Mouse (Mus musculus) mouse embryonic stem cell (cell line): ENCODE data around the gene Msi1.

Source experiments
- in situ Hi-C, 2 experiments: fragments of 300-500 bp; cut with MboI; formaldehyde crosslinking; loops; 1 replicate in 1 of 2; 3 replicates in 1 of 2; pipeline ENCODE4 v1.14.3; 2019 to 2020; ENCODE audit warnings: low sequenced_read_pairs in 2 of 2, low pct_unique_long_range_greater_than_20kb in 1 of 2, mixed read lengths in 1 of 2; ENCODE audit not compliant: unreplicated experiment in 1 of 2

The Msi1 gene

DNA sequence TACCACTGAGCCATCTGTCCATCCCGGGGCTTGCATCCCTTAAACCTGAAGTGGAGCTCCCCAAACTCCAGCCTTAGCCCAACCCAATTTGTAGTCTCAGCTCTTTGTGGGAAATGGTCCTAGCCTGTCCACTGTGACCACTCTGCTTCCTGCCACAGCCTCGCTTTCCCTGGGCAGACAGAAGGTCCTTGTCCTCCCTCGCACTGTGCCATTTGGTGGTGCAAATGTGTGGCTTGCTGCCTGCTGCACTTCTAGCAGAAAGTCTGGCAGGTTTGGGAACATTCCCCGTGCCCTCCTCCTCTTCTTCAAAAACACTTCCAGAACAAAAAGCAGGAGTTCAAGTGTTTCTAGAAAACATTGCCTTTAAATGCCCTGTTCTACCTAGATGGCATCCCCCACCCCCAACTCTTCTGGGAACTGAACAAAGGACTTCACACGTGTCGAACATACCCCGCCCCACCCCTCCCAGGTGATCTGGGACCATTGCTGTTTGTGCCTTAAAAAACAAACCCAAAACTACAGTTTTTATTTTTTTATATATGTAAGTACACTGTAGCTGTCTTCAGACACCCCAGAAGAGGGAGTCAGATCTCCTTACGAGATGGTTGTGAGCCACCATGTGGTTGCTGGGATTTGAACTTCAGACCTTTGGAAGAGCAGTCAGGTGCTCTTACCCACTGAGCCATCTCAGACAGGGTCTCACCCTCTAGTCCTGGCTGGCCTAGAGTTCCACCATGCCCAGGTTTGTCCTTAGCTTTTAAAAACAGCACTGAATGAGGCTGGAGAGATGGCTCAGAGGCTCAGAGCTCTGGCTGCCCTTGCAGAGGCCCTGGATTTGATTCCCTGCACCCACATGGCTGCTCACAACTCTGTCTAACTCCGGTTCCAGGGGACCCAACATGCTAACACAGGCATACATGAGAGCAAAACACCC is 69.2 kb downstream of the Msi1 start:
- in situ Hi-C loops, result no loop called here

DNA sequence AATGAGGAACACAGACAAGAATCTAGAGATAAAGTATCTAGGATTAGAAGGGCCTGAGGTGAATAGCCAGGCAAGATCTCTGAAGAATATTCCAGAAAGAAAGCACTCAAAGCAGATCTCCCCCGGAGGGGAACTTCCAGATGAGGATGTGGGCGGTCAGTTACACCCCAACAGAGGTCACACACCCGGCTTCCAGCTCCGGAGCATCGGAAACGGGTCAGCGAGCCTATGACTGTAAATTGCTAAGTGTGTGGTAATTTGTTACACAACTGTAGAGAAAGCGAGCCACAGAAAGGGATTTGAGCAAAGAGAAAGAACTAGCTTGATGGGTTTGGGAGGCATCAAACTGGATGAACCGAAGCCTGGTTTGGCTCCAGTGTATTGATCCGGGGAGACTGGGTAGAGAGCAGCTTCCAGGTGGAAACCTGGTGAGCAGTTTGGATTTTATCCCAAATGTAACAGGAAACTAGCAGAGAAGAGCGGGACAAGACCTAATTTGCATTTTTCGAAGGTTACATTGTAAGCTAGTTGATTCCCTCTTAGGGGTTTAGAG is 71.1 kb downstream of the Msi1 start:
- in situ Hi-C loops, result loop anchor here in 1 of 2 experiments (5.0 to 10.0 kb wide), 2 partner anchors 42 to 134 kb away; partner anchors contain the start of gene Rab35

DNA sequence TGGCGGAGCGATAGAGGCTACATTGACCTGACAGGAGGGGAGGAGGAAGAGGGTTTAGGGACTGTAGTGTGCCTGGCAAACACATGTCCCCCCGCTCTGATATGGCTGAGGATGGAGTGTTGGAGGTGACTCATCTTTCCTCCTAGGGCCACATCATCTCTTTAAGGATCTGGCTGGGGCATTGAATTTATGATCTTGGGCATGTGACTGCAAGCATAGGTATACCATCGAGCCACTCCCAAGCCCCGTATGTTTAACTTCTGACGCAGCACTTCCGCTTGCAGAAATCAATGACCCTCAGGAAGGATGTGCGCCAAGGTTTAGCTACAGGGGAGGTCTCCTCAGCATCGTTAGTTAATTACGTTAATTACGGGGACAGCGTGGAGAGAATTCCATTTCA is 73.6 kb downstream of the Msi1 start:
- in situ Hi-C loops, result loop anchor here in 1 of 2 experiments (5.0 to 10.0 kb wide), 2 partner anchors 39 to 132 kb away; partner anchors contain the start of gene Rab35
